Mouse (Mus musculus): ENCODE data around the gene Chrm1.

Chrm1 gene

DNA sequence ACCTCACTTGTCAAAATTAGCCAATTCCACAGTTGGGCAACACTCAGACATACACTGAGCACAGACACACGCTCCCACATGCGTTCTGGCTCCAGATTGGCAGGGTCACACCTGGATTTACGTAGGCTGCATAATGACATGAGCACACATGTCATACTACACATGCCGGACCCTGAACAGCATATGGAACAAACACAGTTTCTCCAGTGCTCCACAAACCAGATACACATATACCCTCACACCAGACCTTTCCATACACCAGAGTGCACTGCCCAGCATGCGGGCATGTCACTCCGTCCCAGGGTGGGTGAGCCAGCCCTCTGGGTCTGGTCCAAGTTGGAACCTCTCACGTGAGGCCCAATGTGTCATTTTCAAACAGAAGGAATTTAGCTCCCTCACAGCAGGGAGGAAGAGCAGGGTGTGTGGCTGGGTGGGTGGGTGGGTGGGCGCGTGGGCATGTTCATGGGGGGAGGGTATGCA lies at the start of gene Chrm1:
TSS of gene Chrm1 (plus strand) at position 430 of the 480 bp plus-strand sequence.
- DNase-seq (ENCODE audit: low read depth) = no peak

DNA sequence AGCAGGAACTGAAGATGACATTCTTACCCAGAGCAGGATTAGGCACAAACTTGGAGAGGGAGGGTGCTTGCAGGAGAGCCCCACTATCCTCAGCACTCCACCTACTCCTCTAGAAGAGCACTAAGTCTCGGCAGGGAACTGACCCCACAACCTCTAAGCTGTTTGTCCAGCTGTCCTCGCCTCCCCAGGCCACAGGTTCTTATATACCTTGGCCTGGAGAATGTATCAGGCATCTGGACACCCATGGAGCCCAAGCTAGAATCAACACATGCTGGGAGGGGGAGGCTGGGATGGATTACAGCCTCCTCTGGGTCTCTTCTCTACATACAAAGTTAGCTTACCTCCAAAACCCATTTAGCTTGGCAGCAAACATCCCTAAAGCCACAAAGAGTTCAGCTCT lies 49.2 kb upstream of the Chrm1 start:
- DNase-seq (ENCODE audit: low read depth) = no peak

DNA sequence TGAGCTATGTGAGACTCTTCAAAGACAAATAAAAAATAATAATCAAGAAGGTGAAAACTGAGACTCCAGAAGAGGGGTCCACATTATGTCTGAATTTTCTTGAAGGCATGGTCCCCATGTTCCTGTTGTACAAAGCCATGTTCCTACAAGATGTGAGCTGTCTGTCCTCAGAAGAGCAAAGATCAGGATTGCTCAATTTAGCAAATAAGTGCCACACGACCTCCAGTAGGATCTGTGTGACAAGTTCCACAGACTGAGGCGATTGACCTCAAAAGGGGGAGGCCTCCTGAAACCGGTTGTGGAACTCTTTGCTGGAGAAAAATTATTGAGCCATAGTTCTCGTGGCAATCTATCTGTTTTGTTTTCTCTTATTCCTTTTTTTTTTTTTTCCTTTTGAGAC lies 47.3 kb upstream of the Chrm1 start:
- DNase-seq (ENCODE audit: low read depth) = no peak

GRCm38 (mm10) chr19:8617904-8618303 lies 45.7 kb upstream of the Chrm1 start, which contains the start of gene Slc22a6:
Gene Slc22a6, plus strand, starts transcription at chr19:8618039.
- no peak for DNase-seq (ENCODE audit: low read depth)

GRCm38 (mm10) chr19:8621098-8621497 lies 42.5 kb upstream of the Chrm1 start:
- DNase-seq (ENCODE audit: low read depth) = no peak

DNA sequence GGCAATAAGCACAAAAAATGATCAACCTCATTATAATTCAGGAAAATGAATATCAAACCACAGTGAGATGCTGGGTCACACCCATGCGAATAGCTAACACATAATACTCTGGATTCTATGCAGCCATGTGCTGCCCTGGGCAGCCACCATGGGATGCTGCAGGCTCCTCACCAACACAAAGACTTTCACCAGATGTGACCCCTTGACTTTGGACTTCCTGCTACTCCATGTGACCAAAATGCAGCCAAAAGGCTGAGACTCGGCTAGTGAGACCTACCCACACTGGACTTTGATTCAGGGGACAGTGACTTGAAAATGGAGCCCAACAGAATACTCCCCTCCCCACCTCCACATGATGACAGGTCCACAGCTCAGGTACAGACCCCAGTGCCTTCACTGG lies 33.3 kb upstream of the Chrm1 start:
- no peak for DNase-seq (ENCODE audit: low read depth)

DNA sequence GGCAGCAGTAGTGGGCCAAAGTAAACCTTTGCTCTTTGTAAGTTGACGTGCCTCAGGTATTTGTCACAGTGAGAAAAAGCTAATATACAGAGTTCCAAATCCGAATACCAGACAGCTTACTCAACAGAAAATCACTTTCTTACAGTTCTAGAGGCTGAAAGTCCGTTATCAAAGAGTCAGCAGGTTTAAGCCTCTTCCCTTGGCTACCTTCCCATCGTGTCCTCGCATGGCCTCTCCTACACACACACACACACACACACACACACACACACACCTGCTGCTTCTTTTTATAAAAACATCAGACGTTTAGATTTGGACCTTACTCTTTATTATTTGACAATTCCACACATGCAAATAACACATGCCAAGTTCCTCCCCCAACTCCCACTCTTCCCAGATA lies 32.8 kb upstream of the Chrm1 start:
- DNase-seq (ENCODE audit: low read depth) = no peak

GRCm38 (mm10) chr19:8632029-8632428 lies 31.6 kb upstream of the Chrm1 start:
- no peak for DNase-seq (ENCODE audit: low read depth)

DNA sequence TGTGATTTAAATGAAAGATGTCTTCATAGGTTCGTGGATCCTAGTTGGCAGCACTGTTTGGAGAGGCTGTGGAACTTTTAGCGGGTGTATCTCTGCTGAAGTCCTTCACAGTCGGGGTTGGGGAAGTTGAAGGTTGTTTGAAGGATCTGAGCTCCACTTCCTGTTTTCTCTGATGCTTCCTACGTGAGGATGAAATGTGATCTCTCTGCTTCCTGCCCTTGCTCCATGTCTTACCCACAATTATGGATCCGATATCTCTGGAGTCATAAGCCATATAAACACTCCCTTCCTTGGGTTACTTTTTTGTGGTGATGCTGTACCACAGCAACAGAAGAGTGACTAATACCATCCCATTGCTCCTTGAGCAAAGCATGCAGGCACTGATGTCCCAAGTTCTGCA lies 21.5 kb upstream of the Chrm1 start:
- DNase-seq (ENCODE audit: low read depth) = peak; percentile 56

GRCm38 (mm10) chr19:8646393-8646792 lies 17.2 kb upstream of the Chrm1 start:
- DNase-seq (ENCODE audit: low read depth) = no peak

DNA sequence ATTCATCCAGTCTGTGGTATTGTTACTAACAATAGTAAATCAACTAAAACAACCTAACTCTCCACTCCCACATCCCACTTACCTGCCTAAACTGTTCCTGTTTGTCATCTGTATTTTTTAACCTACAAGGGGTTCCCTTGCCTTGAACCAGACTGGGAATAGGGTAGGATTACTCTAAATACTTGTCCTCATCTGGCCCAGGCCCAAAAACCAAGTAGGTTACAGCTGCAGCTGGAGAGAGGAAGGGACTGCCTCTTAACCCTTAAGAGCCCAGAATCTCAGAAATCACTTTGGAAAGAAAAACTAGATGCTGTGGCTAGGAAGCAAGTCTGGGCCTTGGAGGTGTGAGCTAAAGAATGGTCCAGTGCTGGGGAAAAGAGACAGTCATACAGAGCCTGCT lies 7.8 kb upstream of the Chrm1 start:
- DNase-seq (ENCODE audit: low read depth) = no peak

- no peak for DNase-seq (ENCODE audit: low read depth)
Measured at GRCm38 (mm10) chr19:8656341-8656740, 7.2 kb upstream of the Chrm1 start.

GRCm38 (mm10) chr19:8661821-8662307 lies 1.7 kb upstream of the Chrm1 start:
- DNase-seq (ENCODE audit: low read depth) = no peak

GRCm38 (mm10) chr19:8662337-8662736 lies 1.3 kb upstream of the Chrm1 start:
- DNase-seq (ENCODE audit: low read depth) = peak; percentile 27

GRCm38 (mm10) chr19:8663911-8664421 lies 377 bp downstream of the Chrm1 start:
- no peak for DNase-seq (ENCODE audit: low read depth)

- no peak for DNase-seq (ENCODE audit: low read depth)
Measured at GRCm38 (mm10) chr19:8664859-8665258, 1.3 kb downstream of the Chrm1 start.

GRCm38 (mm10) chr19:8665746-8666145 lies 2.2 kb downstream of the Chrm1 start:
- DNase-seq (ENCODE audit: low read depth) = no peak

GRCm38 (mm10) chr19:8672859-8673258 lies 9.3 kb downstream of the Chrm1 start:
- no peak for DNase-seq (ENCODE audit: low read depth)

- DNase-seq (ENCODE audit: low read depth) = no peak
Measured at GRCm38 (mm10) chr19:8673336-8674063, 9.9 kb downstream of the Chrm1 start.

GRCm38 (mm10) chr19:8679031-8679779 lies 15.6 kb downstream of the Chrm1 start:
- DNase-seq (ENCODE audit: low read depth) = no peak

DNA sequence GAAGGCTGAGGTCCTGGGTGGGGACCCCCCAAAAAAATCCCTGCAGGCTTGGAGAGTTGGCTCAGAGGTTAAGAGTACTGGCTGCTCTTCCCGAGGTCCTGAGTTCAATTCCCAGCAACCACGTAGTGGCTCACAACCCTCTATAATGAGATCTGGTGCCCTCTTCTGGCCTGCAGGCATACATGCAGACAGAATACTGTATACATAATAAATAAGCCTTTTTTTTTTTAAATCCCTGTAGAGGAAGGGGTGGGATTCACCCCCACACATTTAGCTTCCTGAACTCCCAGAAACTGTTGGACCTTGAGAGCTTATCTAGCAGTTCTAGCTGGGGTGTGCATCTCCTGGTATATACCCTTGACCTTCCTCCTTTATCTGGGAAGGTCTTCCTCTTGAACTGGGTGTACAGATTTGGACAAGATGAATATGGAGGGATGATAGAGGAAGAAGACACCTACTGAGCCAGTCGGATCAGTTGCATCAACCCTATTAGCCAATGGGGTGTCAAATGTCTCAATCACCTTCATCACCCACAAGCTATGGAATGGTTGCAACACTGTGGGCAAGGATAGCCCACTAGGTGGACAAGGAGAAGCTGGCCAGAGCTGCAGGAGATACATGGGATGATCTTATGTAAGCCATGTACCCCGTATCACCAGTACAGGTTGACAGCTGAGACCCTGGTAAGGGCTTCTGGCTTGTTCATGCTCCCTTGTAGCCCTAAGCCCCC lies 18.2 kb downstream of the Chrm1 start:
- no peak for DNase-seq (ENCODE audit: low read depth)

DNA sequence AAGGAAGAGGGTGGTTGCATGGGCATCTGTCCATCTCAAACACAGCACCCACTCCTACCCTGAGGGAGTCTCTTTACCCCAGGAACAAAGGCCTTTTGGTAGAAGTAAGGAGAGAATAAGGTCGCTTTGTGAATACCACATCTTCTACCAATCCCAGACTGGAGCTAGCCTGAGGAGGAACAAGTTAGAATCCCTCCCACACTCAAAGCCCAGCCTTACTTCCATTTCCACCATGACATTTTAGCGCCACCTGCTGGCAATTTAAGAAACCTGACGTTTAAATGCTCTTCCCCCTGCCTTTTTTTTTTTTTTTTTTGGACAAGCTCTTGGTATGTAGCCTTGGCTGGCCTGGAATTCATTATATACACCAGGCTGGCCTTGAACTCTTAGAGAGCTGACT lies 19.4 kb downstream of the Chrm1 start:
- peak; percentile 92 for DNase-seq (ENCODE audit: low read depth)

Data from 416B (cell line).